Mouse (Mus musculus) embryonic stem cell, embryonic (primary cell): ENCODE results near the gene Grap.

ENCODE experiments used
- CTCF ChIA-PET, 4 experiments: fragments of 300-600 bp in 2 of 4; fragments of 350-600 bp in 2 of 4; sonication (Branson Sonifier 250); formaldehyde crosslinking; loops; one replicate each; lab custom pipeline; 2022; ENCODE audit warnings: inconsistent platforms in 2 of 4; lab: Charles Lee
- POLR2A ChIA-PET, 4 experiments: fragments of 300-600 bp in 2 of 4; fragments of 350-600 bp in 2 of 4; sonication (Branson Sonifier 250); formaldehyde crosslinking; loops; one replicate each; lab custom pipeline; 2022; ENCODE audit warnings: antibody characterized with exemption in 4 of 4, inconsistent platforms in 1 of 4; lab: Charles Lee

Grap gene

DNA sequence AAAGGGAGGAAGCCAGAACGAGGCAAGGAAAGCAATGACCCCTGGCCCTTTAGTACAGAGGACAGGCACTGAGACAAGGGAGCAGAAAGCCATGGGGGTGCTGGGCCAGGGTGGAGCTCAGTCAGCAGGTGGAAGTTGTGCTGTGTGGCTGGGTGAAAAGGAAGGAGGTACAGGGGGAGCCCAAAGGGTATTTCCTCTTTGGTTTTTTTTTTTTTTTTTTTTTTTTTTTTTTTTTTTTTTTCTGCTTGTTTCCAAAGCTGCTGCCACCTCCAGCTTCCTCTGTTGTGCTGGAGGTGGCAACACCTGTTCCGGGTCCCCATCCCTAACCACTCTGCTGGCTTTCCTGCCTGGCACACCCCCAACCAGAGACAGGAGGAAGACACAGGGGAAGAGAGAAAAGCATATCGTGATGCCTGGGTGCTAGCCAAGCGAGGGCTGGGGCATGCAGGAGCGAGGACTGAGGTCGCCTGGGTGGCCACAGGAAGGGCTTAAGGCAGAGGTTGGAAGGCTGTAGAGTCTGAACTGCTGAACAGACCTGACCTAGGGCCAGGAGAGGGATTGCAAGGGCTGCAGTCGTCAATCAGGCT lies 7.8 kb downstream of the Grap start:
- ChIA-PET POLR2A (interaction anchor here in 2 of 4 experiments (0.9 to 1.1 kb wide), 2 partner anchors 13 to 76 kb away, joined by 3 to 4 read pairs; no protein-coding TSS in a partner anchor), CTCF (interaction anchor here in 3 of 4 experiments (0.6 to 0.7 kb wide), 4 partner anchors 13 to 611 kb away, joined by 3 to 4 read pairs (median 3); no protein-coding TSS in a partner anchor)

DNA sequence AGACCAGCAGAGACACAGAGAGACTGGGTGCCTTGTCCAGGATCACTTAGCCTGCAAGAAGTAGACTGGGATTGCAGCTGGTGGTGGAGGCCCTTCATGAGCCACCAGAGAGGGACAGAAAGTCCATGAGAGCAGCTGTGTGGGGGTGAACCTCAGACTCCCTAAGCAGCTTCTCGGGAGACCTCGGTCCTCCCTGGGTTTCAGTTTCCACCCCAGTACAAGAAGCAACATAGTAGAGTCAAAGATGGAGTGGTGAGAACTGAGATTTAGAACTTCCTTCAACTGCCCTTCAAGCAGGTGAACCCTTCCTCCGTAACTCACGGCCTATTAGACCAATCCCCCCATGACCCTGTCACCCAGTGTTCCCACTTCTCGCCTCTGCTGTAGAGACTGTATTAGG lies 9.1 kb downstream of the Grap start:
- POLR2A ChIA-PET: no interaction called here
- CTCF ChIA-PET: interaction anchor here in 1 of 4 experiments (0.6 kb wide), 1 partner anchor 84 kb away, joined by 3 read pairs; no protein-coding TSS in a partner anchor

- ChIA-PET CTCF (interaction anchor here (0.6 to 6.0 kb wide), 30 partner anchors 9 to 257 kb away, joined by 3 to 68 read pairs (median 3); partner anchors contain the start of gene Grap (in 1 of the 4)), POLR2A (interaction anchor here in 3 of 4 experiments (0.7 to 1.9 kb wide), 13 partner anchors 10 to 96 kb away, joined by 3 to 12 read pairs (median 4); partner anchors contain the start of gene Prpsap2 (in 1 of the 3))
Measured at GRCm38 (mm10) chr11:61665401-61665800, 12.3 kb downstream of the Grap start.

GRCm38 (mm10) chr11:61665991-61666799 lies 13.1 kb downstream of the Grap start:
- POLR2A ChIA-PET: interaction anchor here in 2 of 4 experiments (0.6 to 1.9 kb wide), 14 partner anchors 9 to 846 kb away, joined by 3 to 12 read pairs (median 4); partner anchors contain the start of gene Prpsap2 (in 1 of the 2)
- CTCF ChIA-PET: interaction anchor here (0.6 to 6.0 kb wide), 30 partner anchors 8 to 258 kb away, joined by 3 to 68 read pairs (median 4); partner anchors contain the start of gene Grap (in 1 of the 4)

GRCm38 (mm10) chr11:61667248-61667647 lies 14.2 kb downstream of the Grap start:
- ChIA-PET POLR2A (interaction anchor here in 2 of 4 experiments (0.5 to 2.4 kb wide), 6 partner anchors 8 to 856 kb away, joined by 3 to 6 read pairs (median 4); partner anchors contain the start of genes Fam83g (in 2 of the 2) and Shmt1 (in 1 of the 2)), CTCF (interaction anchor here in 3 of 4 experiments (1.6 to 6.0 kb wide), 4 partner anchors 8 to 47 kb away, joined by 3 to 68 read pairs (median 33); no protein-coding TSS in a partner anchor)

DNA sequence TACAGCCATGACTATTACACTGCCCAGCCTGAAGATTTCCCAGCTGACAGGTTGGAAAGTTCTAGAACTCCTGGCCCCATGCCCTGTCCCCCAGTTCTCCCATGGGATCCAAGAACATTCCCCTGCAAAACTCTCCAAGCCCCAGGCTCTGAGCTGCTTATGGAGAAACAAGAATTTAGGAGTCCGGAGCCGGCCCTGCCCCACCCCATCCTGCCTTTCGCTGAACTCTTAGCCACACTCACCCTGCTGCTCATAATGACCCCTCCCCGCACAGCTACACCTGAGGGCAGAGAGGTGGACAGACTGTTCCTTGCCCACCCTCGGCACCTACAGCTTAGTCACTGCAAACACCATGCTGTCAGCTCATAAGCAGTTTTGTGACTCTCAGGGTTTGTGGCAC lies 14.7 kb downstream of the Grap start:
- POLR2A ChIA-PET: interaction anchor here in 2 of 4 experiments (0.9 to 2.4 kb wide), 5 partner anchors 8 to 401 kb away, joined by 3 to 6 read pairs (median 5); partner anchors contain the start of genes Fam83g (in 2 of the 2) and Aldh3a2 (in 1 of the 2)
- CTCF ChIA-PET: interaction anchor here in 3 of 4 experiments (1.6 to 6.0 kb wide), 4 partner anchors 9 to 47 kb away, joined by 3 to 68 read pairs (median 33); no protein-coding TSS in a partner anchor

- POLR2A ChIA-PET: interaction anchor here in 3 of 4 experiments (1.0 to 3.3 kb wide), 4 partner anchors 14 to 21 kb away, joined by 3 to 16 read pairs (median 5); partner anchors contain the start of gene Fam83g (in 2 of the 3)
- CTCF ChIA-PET: interaction anchor here in 1 of 4 experiments (1.3 to 6.0 kb wide), 2 partner anchors 44 to 69 kb away, joined by 3 to 68 read pairs; no protein-coding TSS in a partner anchor
Measured at GRCm38 (mm10) chr11:61669492-61670490, 16.7 kb downstream of the Grap start.

- ChIA-PET POLR2A (interaction anchor here in 3 of 4 experiments (0.6 to 3.3 kb wide), 10 partner anchors 11 to 375 kb away, joined by 3 to 16 read pairs (median 4); partner anchors contain the start of genes Fam83g (in 2 of the 3) and Mapk7 (in 1 of the 3)), CTCF (interaction anchor here (0.5 to 1.9 kb wide), 13 partner anchors 11 to 259 kb away, joined by 3 to 7 read pairs (median 4); partner anchors contain the start of genes Fam83g (in 1 of the 4) and Mapk7 (in 1 of the 4))
Measured at GRCm38 (mm10) chr11:61671781-61672383, 18.8 kb downstream of the Grap start.

GRCm38 (mm10) chr11:61673686-61674085 lies 20.6 kb downstream of the Grap start:
- ChIA-PET CTCF (interaction anchor here (0.5 to 4.1 kb wide), 38 partner anchors 8 to 1288 kb away, joined by 3 to 45 read pairs (median 4); partner anchors contain the start of genes Fam83g (in 2 of the 4), Mapk7 (in 1 of the 4) and Rnf112 (in 1 of the 4)), POLR2A (interaction anchor here in 3 of 4 experiments (0.6 to 4.2 kb wide), 14 partner anchors 8 to 152 kb away, joined by 3 to 104 read pairs (median 6); partner anchors contain the start of genes Fam83g (in 3 of the 3) and Prpsap2 (in 1 of the 3))

- ChIA-PET CTCF (interaction anchor here (0.5 to 4.1 kb wide), 50 partner anchors 9 to 1786 kb away, joined by 3 to 45 read pairs (median 4); partner anchors contain the start of genes Fam83g (in 3 of the 4) and Mapk7 (in 1 of the 4)), POLR2A (interaction anchor here in 3 of 4 experiments (0.6 to 4.2 kb wide), 23 partner anchors 9 to 431 kb away, joined by 3 to 104 read pairs (median 5); partner anchors contain the start of genes Fam83g (in 3 of the 3), Epn2 (in 1 of the 3), Grap (in 1 of the 3) and Prpsap2 (in 1 of the 3))
Measured at GRCm38 (mm10) chr11:61674151-61674838, 21.2 kb downstream of the Grap start.

- CTCF ChIA-PET: interaction anchor here (0.5 to 4.1 kb wide), 36 partner anchors 9 to 1786 kb away, joined by 3 to 45 read pairs (median 5); partner anchors contain the start of genes Fam83g (in 3 of the 4), Mapk7 (in 1 of the 4) and Prpsap2 (in 1 of the 4)
- POLR2A ChIA-PET: interaction anchor here in 3 of 4 experiments (0.6 to 4.2 kb wide), 26 partner anchors 9 to 500 kb away, joined by 3 to 104 read pairs (median 4); partner anchors contain the start of genes Fam83g (in 3 of the 3), Grap (in 2 of the 3), Prpsap2 (in 2 of the 3) and Usp22 (in 2 of the 3)
Measured at GRCm38 (mm10) chr11:61674839-61675159, 21.7 kb downstream of the Grap start.

GRCm38 (mm10) chr11:61675332-61675731 lies 22.3 kb downstream of the Grap start:
- ChIA-PET POLR2A (interaction anchor here in 3 of 4 experiments (0.6 to 4.2 kb wide), 27 partner anchors 9 to 1275 kb away, joined by 3 to 104 read pairs (median 4); partner anchors contain the start of genes Fam83g (in 3 of the 3), Grap (in 2 of the 3), Prpsap2 (in 2 of the 3) and Usp22 (in 2 of the 3)), CTCF (interaction anchor here (0.5 to 4.1 kb wide), 29 partner anchors 8 to 819 kb away, joined by 3 to 45 read pairs (median 5); partner anchors contain the start of genes Fam83g (in 3 of the 4) and Prpsap2 (in 1 of the 4))

GRCm38 (mm10) chr11:61676216-61676854 lies 23.3 kb downstream of the Grap start:
- CTCF ChIA-PET: interaction anchor here (1.4 to 4.1 kb wide), 7 partner anchors 7 to 38 kb away, joined by 4 to 45 read pairs (median 17); partner anchors contain the start of gene Fam83g (in 1 of the 4)

DNA sequence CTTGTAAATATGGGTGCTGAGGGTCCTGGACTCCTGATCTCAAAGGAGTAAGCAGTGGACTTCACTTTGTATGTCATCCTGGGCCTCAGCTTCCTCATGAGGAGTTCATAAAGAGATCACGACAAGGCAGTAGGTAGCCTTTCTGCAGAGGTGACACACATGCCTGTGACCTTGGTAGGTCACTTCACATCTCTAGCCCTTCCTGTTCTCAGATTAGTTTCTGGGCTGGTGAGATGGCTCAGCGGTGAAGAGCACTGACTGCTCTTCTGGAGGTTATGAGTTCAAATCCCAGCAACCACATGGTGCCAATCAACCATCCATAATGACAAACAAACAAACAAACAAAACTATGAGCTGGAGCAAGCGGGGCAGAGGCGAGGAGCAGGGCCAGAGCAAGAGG lies 24.6 kb downstream of the Grap start:
- POLR2A ChIA-PET: interaction anchor here in 1 of 4 experiments (0.5 kb wide), 1 partner anchor 26 kb away, joined by 3 read pairs; no protein-coding TSS in a partner anchor
- CTCF ChIA-PET: interaction anchor here in 2 of 4 experiments (0.6 to 1.3 kb wide), 2 partner anchors 9 to 37 kb away, joined by 3 to 4 read pairs; no protein-coding TSS in a partner anchor

More at GRCm38 (mm10) chr11:61676216-61676854, 23.3 kb downstream of the Grap start:
- POLR2A ChIA-PET: interaction anchor here in 3 of 4 experiments (1.1 to 4.2 kb wide), 14 partner anchors 8 to 141 kb away, joined by 3 to 104 read pairs (median 6); partner anchors contain the start of genes Fam83g (in 3 of the 3), Prpsap2 (in 2 of the 3) and Epn2 (in 1 of the 3)
